Mouse (Mus musculus) layer of hippocampus, postnatal 25 days (tissue): Measurements from ENCODE around the gene Aamdc. TPM values are rescaled to one million over a fixed set of nuclear protein-coding genes. Genes with fewer than 3 reads are reported as not detected.

ENCODE experiments used
- DNase-seq, 2 experiments: peaks; one replicate each; pipeline ENCODE4 v3.0.0; 2022; ENCODE audit warnings: mixed read lengths in 2 of 2, low spot score in 1 of 2; ENCODE audit errors: extremely low spot score in 1 of 2
- total RNA-seq, 2 experiments: library from RNA; stranded (reverse); gene quantifications; 2 replicates each; pipeline ENCODE4 v1.2.3; 2021

Gene Aamdc
- total RNA-seq, 2 experiments from 2014 or later, result 50.1 to 51.7 TPM

- no peak for DNase-seq
Measured at GRCm38 (mm10) chr7:97519935-97520334, 59.4 kb downstream of the Aamdc start.

GRCm38 (mm10) chr7:97514786-97515185 lies 64.5 kb downstream of the Aamdc start:
- DNase-seq, result no peak

GRCm38 (mm10) chr7:97500555-97501209 lies 78.6 kb downstream of the Aamdc start:
- DNase-seq, result no peak

Other genes starting within 250 kb of the Aamdc start
- gene Usp35, start 247.5 kb downstream of the Aamdc start, total RNA-seq, result 10 to 100 TPM; 11.5 to 14.0 TPM
- 10 to 100 TPM; 10.5 to 14.8 TPM for gene Kctd21, start 247.2 kb downstream of the Aamdc start, total RNA-seq
- gene Alg8, start 207.9 kb downstream of the Aamdc start, total RNA-seq, result 10 to 100 TPM; 10.7 to 11.1 TPM
- 100 to 1,000 TPM; 231 to 241 TPM for gene Ndufc2, start 179.5 kb downstream of the Aamdc start, total RNA-seq
- 10 to 100 TPM; 29.9 to 41.8 TPM for gene Thrsp, start 161.8 kb downstream of the Aamdc start, total RNA-seq
- gene Kctd14, start 128.2 kb downstream of the Aamdc start, total RNA-seq, result 1 to 10 TPM; 3.9 to 4.1 TPM
- 10 to 100 TPM; 27.0 to 31.4 TPM for gene Ints4, start 98.5 kb downstream of the Aamdc start, total RNA-seq
- gene Rsf1, start 392 bp upstream of the Aamdc start, total RNA-seq, result 10 to 100 TPM; 38.9 to 48.7 TPM
- 10 to 100 TPM; 80.3 to 91.2 TPM for gene Clns1a, start 117.1 kb upstream of the Aamdc start, total RNA-seq
- gene Aqp11, start 158.8 kb upstream of the Aamdc start, total RNA-seq, result 10 to 100 TPM; 39.7 to 43.8 TPM
- gene Pak1, start 209.0 kb upstream of the Aamdc start, total RNA-seq, result 100 to 1,000 TPM; 213 to 237 TPM